Mouse (Mus musculus) kidney, embryonic 14.5 days (tissue): ENCODE data around the gene Smg5. TPM values are rescaled to one million over a fixed set of nuclear protein-coding genes. Genes with fewer than 3 reads are reported as not detected.
"Not testable (repeated sequence)": the region's sequence is repeated elsewhere in the genome, so short reads cannot be mapped to it uniquely, and the experiment has no call there.

ENCODE experiments used
- ATAC-seq: fragments of 200-750 bp; cut with Nextera tagmentation; 2 replicates; pipeline ENCODE4 v1.8.0; 2017; ENCODE audit warnings: moderate number of reproducible peaks, mild to moderate bottlenecking, moderate TSS enrichment, moderate library complexity; ENCODE audit not compliant: low FRiP score, low TSS enrichment
- H3K27ac ChIP-seq: fragments of 300-500 bp; sonication (generic); 2 replicates; pipeline ENCODE4 v1.5.1; 2014; ENCODE audit warnings: low read depth, mild to moderate bottlenecking, low read length, moderate library complexity, mixed read lengths
- H3K27me3 ChIP-seq: fragments of 300-500 bp; sonication (generic); 2 replicates; pipeline ENCODE4 v1.6.1; 2014; ENCODE audit warnings: mild to moderate bottlenecking, low read length; ENCODE audit not compliant: control insufficient read depth, insufficient read depth
- H3K36me3 ChIP-seq: fragments of 300-500 bp; sonication (generic); 2 replicates; pipeline ENCODE4 v1.6.1; 2014; ENCODE audit warnings: low read length, mixed read lengths; ENCODE audit not compliant: control insufficient read depth, insufficient read depth
- H3K4me1 ChIP-seq: fragments of 300-500 bp; sonication (generic); 2 replicates; pipeline ENCODE4 v1.6.1; 2014; ENCODE audit warnings: low read length, mixed read lengths; ENCODE audit not compliant: control insufficient read depth, insufficient read depth
- H3K4me2 ChIP-seq: fragments of 300-500 bp; sonication (generic); replicated peaks from 2 replicates; pipeline ENCODE4 v1.6.1; 2014; ENCODE audit warnings: low read depth, mild to moderate bottlenecking, low read length
- H3K4me3 ChIP-seq: fragments of 300-500 bp; sonication (generic); 2 replicates; pipeline ENCODE4 v1.5.1; 2014; ENCODE audit warnings: mild to moderate bottlenecking, low read length
- H3K9ac ChIP-seq: fragments of 300-500 bp; sonication (generic); 2 replicates; pipeline ENCODE4 v1.6.1; 2014; ENCODE audit warnings: low read depth, mild to moderate bottlenecking, low read length, moderate library complexity
- H3K9me3 ChIP-seq: fragments of 300-500 bp; sonication (generic); 2 replicates; pipeline ENCODE4 v1.6.1; 2016; ENCODE audit warnings: low read length; ENCODE audit not compliant: control insufficient read depth
- WGBS: fragments of 180-500 bp; shearing (Covaris S2); extraction: QIAGEN DNeasy Blood & Tissue Kit; methylation state at CpG from one replicate; pipeline ENCODE4 v1.1.7; 2014; 5-methylcytosine and 5-hydroxymethylcytosine counted together
- polyA plus RNA-seq: library from polyadenylated mRNA; unstranded; fragments of >200 nt; fragmentation: Nextera tagmentation; extraction: Ambion mirVana; gene quantifications from 2 replicates; pipeline ENCODE4 v1.2.1, GENCODE M21; 2014

Smg5 gene
- polyA plus RNA-seq, 1 experiment from 2014 or later, result 47.4 TPM

- not testable (repeated sequence) for H3K9me3 ChIP-seq, ATAC-seq, H3K4me1 ChIP-seq, H3K27me3 ChIP-seq, H3K36me3 ChIP-seq
- 33% methylated on average over 5 of the region's 7 CpGs for WGBS
- Histone ChIP-seq H3K4me3 (peak overlapping the region; percentile 9; the same call in 1 of the 2 replicates), H3K27ac (peak overlapping the region; percentile 37; the same call in 1 of the 2 replicates), H3K4me2 (peak overlapping the region; percentile 35; the same call in 1 of the 2 replicates), H3K9ac (peak overlapping the region; percentile 18; the same call in 1 of the 2 replicates)
Observed at GRCm38 (mm10) chr3:88376644-88377043, 40.6 kb downstream of the Smg5 start.

GRCm38 (mm10) chr3:88378599-88378998 lies 42.5 kb downstream of the Smg5 start, which contains the start of gene Bglap2:
Bglap2 (minus strand) TSS chr3:88378699.
- H3K4me2 ChIP-seq, H3K27me3 ChIP-seq, H3K4me3 ChIP-seq, H3K9me3 ChIP-seq, H3K9ac ChIP-seq, H3K36me3 ChIP-seq, H3K4me1 ChIP-seq, H3K27ac ChIP-seq, ATAC-seq: not testable (repeated sequence)
- 75% methylated on average over 4 of the region's 5 CpGs for WGBS

DNA sequence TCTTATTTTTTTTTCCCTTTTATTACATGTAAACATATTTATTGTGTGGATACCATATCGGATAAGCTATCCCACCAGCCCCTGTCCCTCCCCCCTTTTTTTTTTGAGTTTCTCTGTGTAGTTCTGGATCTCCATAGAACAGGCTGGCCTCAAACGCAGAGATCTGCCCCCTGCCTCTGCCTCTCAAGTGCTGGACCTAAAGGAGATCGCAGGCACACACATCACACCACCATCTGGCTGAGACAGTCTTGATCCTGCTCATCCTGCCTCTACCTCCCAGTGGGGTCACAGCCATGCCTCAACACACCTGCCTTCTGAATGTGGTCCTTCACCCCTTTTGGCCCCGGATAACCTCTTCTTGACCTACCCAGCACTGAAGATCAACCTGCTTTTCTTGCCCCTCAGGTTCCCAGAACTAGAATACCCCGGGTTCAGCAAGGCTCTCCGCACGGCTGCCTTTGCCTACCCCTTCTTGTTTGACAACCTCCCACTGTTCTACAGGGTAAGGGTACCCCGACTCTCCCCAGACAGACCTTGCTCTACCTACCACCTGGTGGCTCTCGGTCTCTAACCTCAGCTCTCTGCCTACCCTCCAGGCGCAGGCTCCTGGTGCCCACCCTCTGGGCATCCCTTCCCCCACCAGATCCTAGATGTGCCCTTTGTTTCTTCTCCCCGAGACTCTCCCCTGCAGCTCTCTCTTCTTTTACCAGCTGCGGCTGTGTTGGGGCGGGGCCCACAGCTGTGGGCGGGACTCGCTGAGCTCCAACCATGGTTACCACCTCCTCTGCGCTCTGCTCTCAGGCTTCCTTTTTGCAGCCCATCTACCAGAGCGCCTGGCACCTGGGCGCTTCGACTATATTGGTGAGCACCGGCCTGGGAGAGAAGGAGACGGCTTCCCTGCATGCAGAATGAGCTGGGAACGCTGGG lies 45.6 kb downstream of the Smg5 start:
- peak; percentile 85 for ATAC-seq
- H3K9me3 ChIP-seq, H3K36me3 ChIP-seq, H3K27me3 ChIP-seq, H3K4me1 ChIP-seq, H3K9ac ChIP-seq: not testable (repeated sequence)
- peak overlapping the region; percentile 36 for H3K4me2 ChIP-seq
- WGBS, result 6% methylated on average over 20 of the region's 22 CpGs
- peak overlapping the region; percentile 10; the same call in 1 of the 2 replicates for H3K4me3 ChIP-seq
- peak overlapping the region; percentile 61; the same call in 1 of the 2 replicates for H3K27ac ChIP-seq

DNA sequence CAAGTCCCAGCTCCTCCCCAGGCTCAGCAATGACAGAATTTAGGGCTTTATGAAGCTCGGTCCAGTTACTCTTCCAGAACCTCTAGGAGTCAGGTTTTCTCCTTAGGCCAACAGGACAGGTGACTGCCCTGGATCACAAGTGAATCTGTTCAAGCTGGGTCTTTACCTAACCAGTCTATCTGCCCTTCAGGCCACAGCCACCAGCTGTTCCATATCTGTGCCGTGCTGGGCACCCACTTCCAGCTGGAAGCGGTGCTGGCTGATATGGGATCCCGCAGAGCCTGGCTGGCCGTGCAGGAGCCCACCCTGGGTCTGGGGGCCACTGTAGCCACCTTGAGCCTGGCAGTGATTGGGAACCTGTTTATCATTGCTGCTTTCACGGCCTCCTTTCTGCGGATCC lies 46.3 kb downstream of the Smg5 start:
- ATAC-seq, result 0 out of 2 replicates have a peak, but pooled peaks have one; percentile 5
- not testable (repeated sequence) for H3K36me3 ChIP-seq, H3K9ac ChIP-seq, H3K9me3 ChIP-seq, H3K27me3 ChIP-seq, H3K27ac ChIP-seq, H3K4me2 ChIP-seq, H3K4me1 ChIP-seq, H3K4me3 ChIP-seq
- 11% methylated on average over 1 of the region's 7 CpGs for WGBS

DNA sequence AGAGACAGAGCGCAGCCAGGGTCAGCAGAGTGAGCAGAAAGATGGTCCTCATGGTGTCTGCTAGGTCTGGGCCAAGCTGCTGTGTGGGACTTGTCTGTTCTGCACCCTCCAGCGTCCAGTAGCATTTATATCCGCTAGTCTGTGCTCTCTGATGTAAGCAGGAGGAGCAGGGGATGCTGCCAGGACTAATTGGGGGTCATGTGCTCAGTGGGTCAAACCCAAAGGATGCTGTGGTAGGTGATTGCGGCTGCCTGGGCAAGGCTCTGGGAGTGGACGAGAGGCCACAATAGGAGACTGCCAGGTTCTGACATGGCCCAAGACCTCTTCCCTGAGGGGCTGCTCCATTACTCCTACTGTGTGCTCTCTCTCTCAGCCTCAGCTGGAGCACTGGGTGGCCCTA lies 48.3 kb downstream of the Smg5 start, which contains the start of gene Bglap:
Gene Bglap, minus strand, starts transcription at position 101 of the 400 bp plus-strand sequence.
- H3K27me3 ChIP-seq, result no peaks in the 10 kb centered on the region
- H3K36me3 ChIP-seq, result no peaks in the 10 kb centered on the region
- H3K27ac ChIP-seq, result no peak within 1 kb of the TSS
- no peaks in the 10 kb centered on the region for H3K9me3 ChIP-seq
- no peak within 1 kb of the TSS for H3K4me2 ChIP-seq
- no peak within 1 kb of the TSS for H3K4me3 ChIP-seq
- H3K9ac ChIP-seq, result no peak within 1 kb of the TSS
- H3K4me1 ChIP-seq, result no peaks in the 10 kb centered on the region
- no peak for ATAC-seq
- 76% methylated on average over 5 of the region's 5 CpGs for WGBS

DNA sequence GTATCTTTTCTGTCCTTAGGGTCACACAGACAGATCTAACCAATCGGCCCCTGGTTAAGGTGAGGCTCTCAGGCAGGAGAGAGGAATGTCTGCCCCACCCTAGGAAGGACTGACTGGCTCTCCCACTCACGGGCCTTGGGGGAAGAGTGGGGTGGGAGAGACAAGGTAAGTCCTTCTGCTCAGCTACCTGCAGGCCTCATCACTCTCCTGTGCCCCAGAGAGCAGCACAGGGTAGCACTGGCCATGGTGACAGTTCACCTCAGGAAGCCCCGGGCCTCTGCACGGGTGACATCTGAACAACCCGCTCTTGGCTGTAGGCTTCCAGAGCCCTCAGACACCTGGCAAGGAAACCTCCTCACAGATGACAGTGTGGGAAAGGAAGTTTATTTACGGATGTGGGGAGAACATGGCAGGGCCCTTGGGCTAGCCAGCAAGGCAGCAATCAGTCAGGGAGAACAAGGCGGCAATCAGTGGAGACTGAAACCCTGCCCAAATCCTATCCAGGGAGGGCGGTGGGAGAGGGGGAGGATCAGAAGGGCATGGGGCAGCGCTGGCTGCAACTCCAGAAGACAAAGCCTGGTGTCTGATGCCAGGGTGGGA lies 57.8 kb downstream of the Smg5 start:
- Histone ChIP-seq H3K9ac (no peak overlapping the region), H3K9me3 (no peaks in the 10 kb centered on the region), H3K27me3 (no peaks in the 10 kb centered on the region), H3K4me2 (no peak overlapping the region), H3K27ac (no peak overlapping the region), H3K36me3 (peaks cover 28% of the 10 kb centered on the region; the same call in 1 of the 2 replicates), H3K4me1 (no peaks in the 10 kb centered on the region), H3K4me3 (no peak overlapping the region)
- WGBS, result 85% methylated on average over 9 of the region's 9 CpGs
- ATAC-seq, result no peak

- no peak overlapping the region for H3K27ac ChIP-seq
- 97% methylated on average over 6 of the region's 6 CpGs for WGBS
- H3K4me2 ChIP-seq, result no peak overlapping the region
- no peak for ATAC-seq
- no peak overlapping the region for H3K9ac ChIP-seq
- H3K4me3 ChIP-seq, result no peak overlapping the region
- H3K36me3 ChIP-seq, result peaks cover 23% of the 10 kb centered on the region; the same call in 1 of the 2 replicates
- H3K27me3 ChIP-seq, result no peaks in the 10 kb centered on the region
- no peaks in the 10 kb centered on the region for H3K4me1 ChIP-seq
- no peaks in the 10 kb centered on the region for H3K9me3 ChIP-seq
Observed at GRCm38 (mm10) chr3:88395288-88395687, 59.2 kb downstream of the Smg5 start.

- Histone ChIP-seq H3K9ac (no peak overlapping the region), H3K4me2 (no peak overlapping the region), H3K27me3 (no peaks in the 10 kb centered on the region), H3K4me1 (no peaks in the 10 kb centered on the region), H3K36me3 (peaks cover 19% of the 10 kb centered on the region; the same call in 1 of the 2 replicates), H3K4me3 (no peak overlapping the region), H3K27ac (no peak overlapping the region), H3K9me3 (no peaks in the 10 kb centered on the region)
- ATAC-seq, result no peak
- 91% methylated on average over 8 of the region's 8 CpGs for whole genome bisulfite sequencing
Observed at GRCm38 (mm10) chr3:88395742-88396141, 59.7 kb downstream of the Smg5 start.

DNA sequence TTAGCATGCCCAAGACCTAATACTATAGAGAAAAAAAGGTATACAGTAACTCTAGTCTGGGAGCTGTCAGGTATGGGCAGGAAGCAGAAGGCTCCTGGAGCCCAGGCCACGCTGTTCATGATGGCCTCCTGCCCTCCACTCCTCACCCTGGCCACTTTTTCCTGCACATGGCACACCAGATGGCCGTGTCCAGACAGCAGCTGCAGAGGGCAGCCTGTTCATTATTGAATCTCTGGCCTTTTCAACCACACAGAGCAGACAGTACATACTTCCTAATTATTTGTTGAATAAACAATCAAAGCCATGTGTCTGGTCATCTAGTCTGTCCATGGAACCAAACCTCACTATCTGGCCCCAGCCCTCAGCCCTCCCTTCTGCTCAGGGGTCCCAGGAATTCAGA lies 62.6 kb downstream of the Smg5 start:
- Histone ChIP-seq H3K4me2 (no peak overlapping the region), H3K4me3 (no peak overlapping the region), H3K27ac (no peak overlapping the region), H3K4me1 (no peaks in the 10 kb centered on the region), H3K9me3 (no peaks in the 10 kb centered on the region), H3K9ac (no peak overlapping the region), H3K27me3 (no peaks in the 10 kb centered on the region), H3K36me3 (peaks cover 29% of the 10 kb centered on the region; the same call in 1 of the 2 replicates)
- WGBS, result 84% methylated on average over 2 of the region's 2 CpGs
- no peak for ATAC-seq
